Mouse (Mus musculus) forebrain, embryonic 12.5 days (tissue): ENCODE results near the gene Ebf4. TPM values are rescaled to one million over a fixed set of nuclear protein-coding genes. Genes with fewer than 3 reads are reported as not detected.

Experiments used
- ATAC-seq: fragments of 200-750 bp; cut with Nextera tagmentation; 2 replicates; pipeline ENCODE4 v1.8.0; 2017; ENCODE audit warnings: moderate TSS enrichment; ENCODE audit not compliant: low FRiP score
- H3K27ac ChIP-seq: fragments of 300-500 bp; sonication (generic); 2 replicates; pipeline ENCODE4 v1.5.1; 2016; ENCODE audit warnings: mild to moderate bottlenecking
- H3K27me3 ChIP-seq: fragments of 300-500 bp; sonication (generic); 2 replicates; pipeline ENCODE4 v1.6.1; 2016; ENCODE audit warnings: mild to moderate bottlenecking
- H3K36me3 ChIP-seq: fragments of 300-500 bp; sonication (generic); replicated peaks from 2 replicates; pipeline ENCODE4 v1.6.1; 2016; ENCODE audit warnings: mild to moderate bottlenecking
- H3K4me1 ChIP-seq: fragments of 300-500 bp; sonication (generic); 2 replicates; pipeline ENCODE4 v1.6.1; 2016
- H3K4me2 ChIP-seq: fragments of 300-500 bp; sonication (generic); 2 replicates; pipeline ENCODE4 v1.6.1; 2016; ENCODE audit warnings: mild to moderate bottlenecking, moderate library complexity
- H3K4me3 ChIP-seq: fragments of 300-500 bp; sonication (generic); replicated peaks from 2 replicates; pipeline ENCODE4 v1.5.1; 2016; ENCODE audit warnings: mild to moderate bottlenecking
- H3K9ac ChIP-seq: fragments of 300-500 bp; sonication (generic); 2 replicates; pipeline ENCODE4 v1.6.1; 2016; ENCODE audit warnings: mild to moderate bottlenecking
- H3K9me3 ChIP-seq: fragments of 300-500 bp; sonication (generic); 2 replicates; pipeline ENCODE4 v1.6.1; 2016
- WGBS: fragments of 180-500 bp; shearing (Covaris S2); methylation state at CpG from one replicate; pipeline ENCODE4 v1.1.7; 2016; 5-methylcytosine and 5-hydroxymethylcytosine counted together
- polyA plus RNA-seq: library from polyadenylated mRNA; unstranded; fragments of >200 nt; fragmentation: Nextera tagmentation; extraction: Ambion mirVana; gene quantifications from 2 replicates; pipeline ENCODE4 v1.2.1, GENCODE M21; 2016

Gene Ebf4
- polyA plus RNA-seq, 1 experiment from 2014 or later, result 2.7 TPM

- ATAC-seq, result peak; percentile 81
- H3K36me3 ChIP-seq, result 0 out of 2 replicates have a peak, but pooled peaks cover 10% of the 10 kb centered on the region
- WGBS, result 1% methylated on average over 46 of the region's 53 CpGs
- peak within 1 kb of the TSS; percentile 65 for H3K9ac ChIP-seq
- peaks cover 28% of the 10 kb centered on the region for H3K4me1 ChIP-seq
- H3K4me2 ChIP-seq, result peak within 1 kb of the TSS; percentile 98
- no peaks in the 10 kb centered on the region for H3K9me3 ChIP-seq
- peak within 1 kb of the TSS; percentile 59 for H3K4me3 ChIP-seq
- no peak within 1 kb of the TSS for H3K27ac ChIP-seq
- H3K27me3 ChIP-seq, result peaks cover 23% of the 10 kb centered on the region
Observed at GRCm38 (mm10) chr2:130397186-130397985, 102.4 kb downstream of the Ebf4 start, which contains the start of gene Cpxm1. Cpxm1 (minus strand) TSS chr2:130397574.

- H3K36me3 ChIP-seq, result 0 out of 2 replicates have a peak, but pooled peaks cover 3% of the 10 kb centered on the region
- peak overlapping the region; percentile 65; the same call in 1 of the 2 replicates for H3K9ac ChIP-seq
- no peaks in the 10 kb centered on the region for H3K9me3 ChIP-seq
- peak overlapping the region; percentile 98 for H3K4me2 ChIP-seq
- no peak; the same call in 1 of the 2 replicates for ATAC-seq
- H3K27me3 ChIP-seq, result peaks cover 26% of the 10 kb centered on the region
- no peak overlapping the region for H3K27ac ChIP-seq
- WGBS, result 15% methylated on average over 14 of the region's 14 CpGs
- peak overlapping the region; percentile 59 for H3K4me3 ChIP-seq
- H3K4me1 ChIP-seq, result peaks cover 28% of the 10 kb centered on the region
Observed at GRCm38 (mm10) chr2:130398091-130398490, 103.1 kb downstream of the Ebf4 start.

DNA sequence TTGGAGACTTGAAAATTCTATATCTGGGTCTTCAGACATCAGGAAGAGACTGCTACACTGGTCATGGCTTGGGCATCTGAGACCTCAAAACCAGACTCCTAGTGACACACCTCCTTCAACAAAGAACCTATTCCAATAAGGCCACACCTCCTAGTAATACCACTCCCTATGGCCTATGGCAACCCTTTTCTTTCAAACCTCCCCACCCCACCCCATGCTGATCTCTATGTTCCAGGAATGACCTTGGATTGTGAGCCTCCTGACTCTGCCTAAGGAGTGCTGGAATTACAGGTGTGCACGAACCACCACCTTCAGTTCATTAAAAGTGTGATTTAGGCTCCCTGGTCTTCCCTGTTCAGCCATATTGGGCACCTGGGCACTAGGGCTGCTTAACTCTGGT lies 105.1 kb downstream of the Ebf4 start:
- no peak overlapping the region for H3K4me3 ChIP-seq
- H3K4me1 ChIP-seq, result peaks cover 28% of the 10 kb centered on the region
- no peak overlapping the region for H3K9ac ChIP-seq
- no peaks in the 10 kb centered on the region for H3K9me3 ChIP-seq
- no peak overlapping the region for H3K4me2 ChIP-seq
- no peak overlapping the region for H3K27ac ChIP-seq
- no peaks in the 10 kb centered on the region for H3K36me3 ChIP-seq
- no peak for ATAC-seq
- H3K27me3 ChIP-seq, result peaks cover 26% of the 10 kb centered on the region
- 97% methylated on average over 1 of the region's 1 CpGs for WGBS

- H3K27me3 ChIP-seq, result peaks cover 32% of the 10 kb centered on the region
- ATAC-seq, result no peak
- H3K9ac ChIP-seq, result no peak overlapping the region
- H3K27ac ChIP-seq, result no peak overlapping the region
- H3K4me1 ChIP-seq, result peaks cover 22% of the 10 kb centered on the region
- H3K9me3 ChIP-seq, result no peaks in the 10 kb centered on the region
- WGBS, result 84% methylated on average over 4 of the region's 4 CpGs
- no peak overlapping the region for H3K4me2 ChIP-seq
- no peak overlapping the region for H3K4me3 ChIP-seq
- no peaks in the 10 kb centered on the region for H3K36me3 ChIP-seq
Observed at GRCm38 (mm10) chr2:130401891-130402290, 106.9 kb downstream of the Ebf4 start.

GRCm38 (mm10) chr2:130404939-130405338 lies 110.0 kb downstream of the Ebf4 start, which contains the start of the genes Gm28372 and 1700020A23Rik:
Gm28372 (plus strand) TSS chr2:130405239.
1700020A23Rik (plus strand) TSS chr2:130405259.
- Histone ChIP-seq H3K27ac (no peak within 1 kb of the TSS), H3K9me3 (no peaks in the 10 kb centered on the region), H3K4me3 (no peak within 1 kb of the TSS), H3K36me3 (no peaks in the 10 kb centered on the region), H3K9ac (no peak within 1 kb of the TSS), H3K4me2 (no peak within 1 kb of the TSS), H3K27me3 (peaks cover 29% of the 10 kb centered on the region), H3K4me1 (peaks cover 14% of the 10 kb centered on the region; the same call in 1 of the 2 replicates)
- 90% methylated on average over 1 of the region's 1 CpGs for WGBS
- ATAC-seq, result no peak

DNA sequence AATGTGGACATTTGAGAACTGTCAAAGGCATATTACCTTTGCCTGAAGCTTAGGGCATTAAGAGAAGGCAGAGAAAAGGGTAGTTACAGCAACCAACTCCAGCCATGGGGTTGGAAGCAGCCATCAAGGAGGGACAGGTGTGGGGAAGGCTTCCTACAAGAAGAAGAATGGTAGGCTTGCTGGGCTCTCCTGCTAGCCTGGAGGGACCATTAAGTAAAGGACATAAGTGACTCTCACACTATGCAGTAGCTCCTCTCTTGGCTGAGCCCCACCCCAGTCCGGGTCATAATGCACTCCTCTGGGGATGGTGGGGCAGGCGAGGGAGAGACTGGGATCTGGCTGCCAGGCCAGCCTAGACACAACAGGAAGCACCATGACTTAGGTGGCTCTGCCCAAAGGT lies 111.2 kb downstream of the Ebf4 start, which contains the start of gene Tmem239:
Gene Tmem239 (plus strand): TSS at position 301 of the 400 bp plus-strand sequence.
- Histone ChIP-seq H3K9me3 (no peaks in the 10 kb centered on the region), H3K9ac (no peak within 1 kb of the TSS), H3K4me1 (peaks cover 8% of the 10 kb centered on the region; the same call in 1 of the 2 replicates), H3K27me3 (peaks cover 29% of the 10 kb centered on the region), H3K4me2 (no peak within 1 kb of the TSS), H3K4me3 (no peak within 1 kb of the TSS), H3K36me3 (no peaks in the 10 kb centered on the region), H3K27ac (no peak within 1 kb of the TSS)
- ATAC-seq, result no peak
- whole genome bisulfite sequencing, result 72% methylated on average over 2 of the region's 2 CpGs

- Histone ChIP-seq H3K36me3 (no peaks in the 10 kb centered on the region), H3K9me3 (no peaks in the 10 kb centered on the region), H3K4me3 (no peak overlapping the region), H3K4me1 (peaks cover 11% of the 10 kb centered on the region; the same call in 1 of the 2 replicates), H3K27me3 (peaks cover 25% of the 10 kb centered on the region), H3K27ac (no peak overlapping the region), H3K9ac (no peak overlapping the region), H3K4me2 (no peak overlapping the region)
- no peak for ATAC-seq
- 19% methylated on average over 6 of the region's 6 CpGs for WGBS
Observed at GRCm38 (mm10) chr2:130408194-130408593, 113.2 kb downstream of the Ebf4 start.

- peaks cover 11% of the 10 kb centered on the region; the same call in 1 of the 2 replicates for H3K4me1 ChIP-seq
- no peak overlapping the region for H3K9ac ChIP-seq
- peak; percentile 84; the same call in 1 of the 2 replicates for ATAC-seq
Observed at GRCm38 (mm10) chr2:130411558-130412495, 116.9 kb downstream of the Ebf4 start.

GRCm38 (mm10) chr2:130412775-130413174 lies 117.8 kb downstream of the Ebf4 start:
- peaks cover 11% of the 10 kb centered on the region; the same call in 1 of the 2 replicates for H3K4me1 ChIP-seq
- no peak overlapping the region for H3K4me3 ChIP-seq
- 82% methylated on average over 3 of the region's 3 CpGs for WGBS
- no peak overlapping the region for H3K9ac ChIP-seq
- H3K4me2 ChIP-seq, result no peak overlapping the region
- no peak overlapping the region for H3K27ac ChIP-seq
- H3K27me3 ChIP-seq, result peaks cover 10% of the 10 kb centered on the region
- H3K36me3 ChIP-seq, result no peaks in the 10 kb centered on the region
- no peak for ATAC-seq
- H3K9me3 ChIP-seq, result no peaks in the 10 kb centered on the region

More at GRCm38 (mm10) chr2:130411558-130412495, 116.9 kb downstream of the Ebf4 start:
- H3K9me3 ChIP-seq, result no peaks in the 10 kb centered on the region
- 38% methylated on average over 16 of the region's 16 CpGs for WGBS
- no peak overlapping the region for H3K27ac ChIP-seq
- H3K36me3 ChIP-seq, result no peaks in the 10 kb centered on the region
- H3K4me3 ChIP-seq, result no peak overlapping the region
- peaks cover 17% of the 10 kb centered on the region for H3K27me3 ChIP-seq
- no peak overlapping the region for H3K4me2 ChIP-seq

- 79% methylated on average over 6 of the region's 6 CpGs for WGBS
- no peak overlapping the region for H3K4me2 ChIP-seq
- no peak for ATAC-seq
- peaks cover 5% of the 10 kb centered on the region; the same call in 1 of the 2 replicates for H3K27me3 ChIP-seq
- no peaks in the 10 kb centered on the region for H3K9me3 ChIP-seq
- no peak overlapping the region for H3K27ac ChIP-seq
- H3K4me3 ChIP-seq, result no peak overlapping the region
- 0 out of 2 replicates have a peak, but pooled peaks cover 4% of the 10 kb centered on the region for H3K4me1 ChIP-seq
- no peak overlapping the region for H3K9ac ChIP-seq
- H3K36me3 ChIP-seq, result peaks cover 10% of the 10 kb centered on the region
Observed at GRCm38 (mm10) chr2:130414094-130414856, 119.3 kb downstream of the Ebf4 start.
